Mouse (Mus musculus) spleen, adult 2 months (tissue): Measurements from ENCODE around the gene Ccdc137. TPM values are rescaled to one million over a fixed set of nuclear protein-coding genes. Genes with fewer than 3 reads are reported as not detected.

Source experiments
- DNase-seq, 2 experiments: peaks; one replicate each; pipeline versions ENCODE4 v3.0.0 to v3.0.0-alpha.2; 2012 to 2021; ENCODE audit warnings: low spot score in 2 of 2, low read depth in 1 of 2
- H3K27ac ChIP-seq: fragments of 200-500 bp; 2 replicates; pipeline ENCODE4 v1.5.1; 2012; ENCODE audit warnings: low read length, inconsistent platforms; ENCODE audit not compliant: insufficient read depth
- H3K27me3 ChIP-seq: fragments of 200-500 bp; 2 replicates; pipeline ENCODE4 v1.6.1; 2012; ENCODE audit warnings: mild to moderate bottlenecking, moderate library complexity, low read length, inconsistent platforms; ENCODE audit not compliant: control insufficient read depth, insufficient read depth
- H3K36me3 ChIP-seq: fragments of 200-500 bp; 2 replicates; pipeline ENCODE4 v1.6.1; 2012; ENCODE audit warnings: mild to moderate bottlenecking, low read length, inconsistent platforms; ENCODE audit not compliant: control insufficient read depth, insufficient read depth
- H3K4me1 ChIP-seq: fragments of 200-500 bp; 2 replicates; pipeline ENCODE4 v1.6.1; 2011; ENCODE audit warnings: inconsistent platforms; ENCODE audit not compliant: control insufficient read depth, insufficient read depth, insufficient read length
- H3K4me3 ChIP-seq: fragments of 200-500 bp; 2 replicates; pipeline ENCODE4 v1.5.1; 2011; ENCODE audit warnings: mild to moderate bottlenecking, inconsistent platforms; ENCODE audit not compliant: insufficient read depth, insufficient read length; ENCODE audit errors: extremely low read depth
- CTCF ChIP-seq: fragments of 200-500 bp; IDR thresholded peaks from 2 replicates; pipeline ENCODE4 v1.5.1; 2011; ENCODE audit warnings: mild to moderate bottlenecking, inconsistent platforms; ENCODE audit not compliant: insufficient read depth, insufficient read length, insufficient replicate concordance; ENCODE audit errors: extremely low read depth
- POLR2A ChIP-seq: fragments of 200-500 bp; IDR thresholded peaks from 2 replicates; pipeline ENCODE4 v1.6.1; 2011; ENCODE audit warnings: low read depth, low read length, inconsistent platforms
- WGBS: fragments of 180-500 bp; shearing (Covaris S2); methylation state at CpG from one replicate; pipeline ENCODE4 v1.1.7; 2018; 5-methylcytosine and 5-hydroxymethylcytosine counted together
- polyA plus RNA-seq: library from polyadenylated mRNA; depleted of rRNA; stranded (reverse); fragments of >200 nt; gene quantifications from 2 replicates; pipeline ENCODE4 v1.2.3, GENCODE M21; 2012

Ccdc137 gene
- polyA plus RNA-seq, 1 experiment, result 11.2 TPM

- WGBS, result 91% methylated on average over 2 of the region's 2 CpGs
- TF ChIP-seq POLR2A, result no peak
- Histone ChIP-seq H3K27me3 (no peaks in the 10 kb centered on the region), H3K4me3 (no peak overlapping the region), H3K36me3 (peaks cover 7% of the 10 kb centered on the region), H3K27ac (no peak overlapping the region), H3K4me1 (peaks cover 13% of the 10 kb centered on the region; the same call in 1 of the 2 replicates)
- DNase-seq, result no peak
Observed at GRCm38 (mm10) chr11:120463536-120463935, 5.6 kb downstream of the Ccdc137 start.

GRCm38 (mm10) chr11:120464365-120464764 is 6.5 kb downstream of the Ccdc137 start:
- no peak for DNase-seq
- H3K27me3 ChIP-seq, result no peaks in the 10 kb centered on the region
- no peak overlapping the region for H3K27ac ChIP-seq
- peaks cover 12% of the 10 kb centered on the region; the same call in 1 of the 2 replicates for H3K4me1 ChIP-seq
- TF ChIP-seq CTCF, result no peak
- peaks cover 7% of the 10 kb centered on the region for H3K36me3 ChIP-seq
- WGBS, result 76% methylated on average over 5 of the region's 5 CpGs
- no peak overlapping the region for H3K4me3 ChIP-seq

DNA sequence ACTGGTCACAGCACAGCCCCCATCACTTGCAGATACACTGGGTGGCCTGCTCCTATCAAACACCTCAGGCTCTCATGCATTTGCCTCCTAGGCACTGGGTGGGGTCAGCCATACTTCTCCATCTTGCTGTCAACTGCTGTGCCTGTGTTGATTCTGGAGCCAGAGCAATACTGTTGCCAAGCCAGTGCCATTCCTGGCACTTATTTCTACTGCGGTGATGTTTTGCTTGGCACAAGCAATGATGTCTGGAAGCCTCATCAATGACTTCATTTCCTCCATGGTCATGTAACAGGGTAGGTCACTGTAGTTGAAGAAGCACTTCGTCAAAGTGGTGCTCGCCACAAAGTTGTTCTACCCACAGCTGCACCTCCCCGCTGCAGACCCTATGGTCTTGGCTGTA is 7.6 kb downstream of the Ccdc137 start:
- peaks cover 12% of the 10 kb centered on the region; the same call in 1 of the 2 replicates for H3K4me1 ChIP-seq
- TF ChIP-seq POLR2A (no peak), CTCF (no peak)
- H3K36me3 ChIP-seq, result peaks cover 12% of the 10 kb centered on the region
- no peak overlapping the region for H3K4me3 ChIP-seq
- H3K27ac ChIP-seq, result no peak overlapping the region
- no peaks in the 10 kb centered on the region for H3K27me3 ChIP-seq
- 91% methylated on average over 4 of the region's 4 CpGs for WGBS
- DNase-seq, result no peak

- peak; percentile 93 to 95 for DNase-seq
- peak within 1 kb of the TSS; percentile 92 for H3K4me3 ChIP-seq
- under 1% methylated on average over 54 of the region's 54 CpGs for WGBS
- TF ChIP-seq CTCF (no peak), POLR2A (peak; percentile 91)
- no peaks in the 10 kb centered on the region for H3K27me3 ChIP-seq
- H3K36me3 ChIP-seq, result peaks cover 16% of the 10 kb centered on the region
- H3K4me1 ChIP-seq, result peaks cover 12% of the 10 kb centered on the region; the same call in 1 of the 2 replicates
- peak within 1 kb of the TSS; percentile 49; the same call in 1 of the 2 replicates for H3K27ac ChIP-seq
Observed at GRCm38 (mm10) chr11:120467051-120467735, 9.3 kb downstream of the Ccdc137 start, which contains the start of gene Arl16. Gene Arl16, minus strand, starts transcription at chr11:120467607.

GRCm38 (mm10) chr11:120467736-120468092 is 9.8 kb downstream of the Ccdc137 start:
- Histone ChIP-seq H3K27ac (peak overlapping the region; percentile 49; the same call in 1 of the 2 replicates), H3K36me3 (peaks cover 13% of the 10 kb centered on the region)

GRCm38 (mm10) chr11:120472052-120472451 is 14.1 kb downstream of the Ccdc137 start:
- WGBS, result 98% methylated on average over 6 of the region's 6 CpGs
- Histone ChIP-seq H3K4me1 (peaks cover 7% of the 10 kb centered on the region; the same call in 1 of the 2 replicates), H3K4me3 (no peak overlapping the region), H3K27ac (no peak overlapping the region), H3K36me3 (peaks cover 27% of the 10 kb centered on the region), H3K27me3 (no peaks in the 10 kb centered on the region)
- no peak for DNase-seq
- TF ChIP-seq POLR2A (no peak), CTCF (no peak)

More at GRCm38 (mm10) chr11:120467736-120468092, 9.8 kb downstream of the Ccdc137 start:
- TF ChIP-seq POLR2A (no peak), CTCF (no peak)
- under 1% methylated on average over 33 of the region's 33 CpGs for WGBS
- H3K4me3 ChIP-seq, result peak overlapping the region; percentile 92
- no peak for DNase-seq
- H3K27me3 ChIP-seq, result no peaks in the 10 kb centered on the region
- peaks cover 12% of the 10 kb centered on the region; the same call in 1 of the 2 replicates for H3K4me1 ChIP-seq

DNA sequence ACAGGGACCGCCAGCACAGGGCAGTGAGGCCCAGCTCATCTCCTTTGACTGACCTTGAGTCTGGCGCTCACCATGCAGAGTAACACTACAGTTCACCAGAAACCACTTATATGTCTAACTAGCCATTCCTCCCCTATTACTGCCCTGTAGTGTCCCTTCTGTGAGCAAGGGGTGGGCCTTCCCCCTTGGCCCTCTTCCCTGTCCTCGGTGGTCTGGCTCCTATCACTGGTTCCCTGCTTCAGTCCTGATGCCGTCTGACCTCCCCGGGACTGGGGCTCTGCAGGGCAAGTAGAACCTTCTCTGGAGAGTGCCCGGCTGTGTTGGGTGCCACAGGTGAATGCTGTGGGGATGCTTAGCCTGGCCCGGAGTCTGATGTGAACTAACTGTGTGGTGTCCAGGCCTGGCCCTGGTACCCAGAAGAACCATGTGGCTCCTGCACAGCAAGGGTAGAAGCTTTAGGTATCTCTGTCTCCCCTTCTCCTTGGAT is 25.6 kb downstream of the Ccdc137 start:
- H3K4me3 ChIP-seq, result no peak overlapping the region

More for the DNA sequence above, 25.6 kb downstream of the Ccdc137 start:
- Histone ChIP-seq H3K4me1 (peaks cover 5% of the 10 kb centered on the region), H3K27me3 (no peaks in the 10 kb centered on the region), H3K27ac (no peak overlapping the region), H3K36me3 (peaks cover 37% of the 10 kb centered on the region)
- DNase-seq, result no peak
- TF ChIP-seq CTCF, result no peak
- no peak for TF ChIP-seq POLR2A
- 94% methylated on average over 7 of the region's 7 CpGs for WGBS
